Mouse (Mus musculus): Measurements from ENCODE around the gene Cish. TPM values are rescaled to one million over a fixed set of nuclear protein-coding genes. Genes with fewer than 3 reads are reported as not detected.

Cish gene
- 14.7 and 14.9 TPM in 2 replicates for polyA plus RNA-seq (2014; fragmentation: Nextera tagmentation; extraction: Ambion mirVana)

- Histone ChIP-seq H3K27ac (replicated peaks in 1 of 2; ENCODE audit: control insufficient read depth in 1 of 2, insufficient read depth in 1 of 2, low read depth in 2 of 2, low read length in 2 of 2) (peak within 1 kb of the TSS; percentile 79 to 87), H3K36me3 (ENCODE audit: control insufficient read depth, insufficient read depth, low read length) (peaks cover 12% of the 10 kb centered on the region), H3K4me1 (ENCODE audit: control insufficient read depth in 2 of 2, insufficient read depth in 2 of 2, low read length in 2 of 2) (peaks cover 18 to 36% of the 10 kb centered on the region in 2 experiments), H3K4me2 (ENCODE audit: low read length) (peak within 1 kb of the TSS; percentile 59), H3K27me3 (ENCODE audit: control insufficient read depth, insufficient read depth, low read length) (no peaks in the 10 kb centered on the region), H3K4me3 (ENCODE audit: control insufficient read depth in 1 of 2, insufficient read depth in 1 of 2, low read depth in 1 of 2, low read length in 2 of 2) (peak within 1 kb of the TSS; percentile 69 to 74), H3K9me3 (ENCODE audit: control insufficient read depth, low read length) (no peaks in the 10 kb centered on the region), H3K9ac (ENCODE audit: low read length) (peak within 1 kb of the TSS; percentile 82)
- no peak for ATAC-seq (ENCODE audit: insufficient number of reproducible peaks, insufficient read depth, low FRiP score, low read depth)
These were observed at the start of gene Cish for GRCm38 (mm10) chr9:107296016-107296040. Cish (plus strand) TSS chr9:107296026.

GRCm38 (mm10) chr9:107246170-107246569 lies 49.7 kb upstream of the Cish start:
- Histone ChIP-seq H3K4me1 (ENCODE audit: control insufficient read depth in 2 of 2, insufficient read depth in 2 of 2, low read length in 2 of 2) (no peaks in the 10 kb centered on the region), H3K27ac (replicated peaks in 1 of 2; ENCODE audit: control insufficient read depth in 1 of 2, insufficient read depth in 1 of 2, low read depth in 2 of 2, low read length in 2 of 2) (no peak overlapping the region), H3K9ac (ENCODE audit: low read length) (no peak overlapping the region), H3K27me3 (ENCODE audit: control insufficient read depth, insufficient read depth, low read length) (peaks cover 3% of the 10 kb centered on the region; the same call in 1 of the 2 replicates), H3K4me2 (ENCODE audit: low read length) (no peak overlapping the region), H3K36me3 (ENCODE audit: control insufficient read depth, insufficient read depth, low read length) (no peaks in the 10 kb centered on the region), H3K4me3 (ENCODE audit: control insufficient read depth in 1 of 2, insufficient read depth in 1 of 2, low read depth in 1 of 2, low read length in 2 of 2) (no peak overlapping the region), H3K9me3 (ENCODE audit: control insufficient read depth, low read length) (no peaks in the 10 kb centered on the region)
- ATAC-seq (ENCODE audit: insufficient number of reproducible peaks, insufficient read depth, low FRiP score, low read depth), result no peak
- WGBS, result 56% methylated on average over 4 of the region's 4 CpGs

GRCm38 (mm10) chr9:107249154-107249553 lies 46.7 kb upstream of the Cish start:
- peaks cover 3% of the 10 kb centered on the region; the same call in 1 of the 2 replicates for H3K27me3 ChIP-seq (ENCODE audit: control insufficient read depth, insufficient read depth, low read length)
- ATAC-seq (ENCODE audit: insufficient number of reproducible peaks, insufficient read depth, low FRiP score, low read depth), result no peak
- 67% methylated on average over 6 of the region's 6 CpGs for WGBS
- H3K27ac ChIP-seq (replicated peaks in 1 of 2; ENCODE audit: control insufficient read depth in 1 of 2, insufficient read depth in 1 of 2, low read depth in 2 of 2, low read length in 2 of 2), result no peak overlapping the region
- no peak overlapping the region for H3K4me3 ChIP-seq (ENCODE audit: control insufficient read depth in 1 of 2, insufficient read depth in 1 of 2, low read depth in 1 of 2, low read length in 2 of 2)
- no peak overlapping the region for H3K4me2 ChIP-seq (ENCODE audit: low read length)
- H3K36me3 ChIP-seq (ENCODE audit: control insufficient read depth, insufficient read depth, low read length), result no peaks in the 10 kb centered on the region
- no peak overlapping the region for H3K9ac ChIP-seq (ENCODE audit: low read length)
- H3K4me1 ChIP-seq (ENCODE audit: control insufficient read depth in 2 of 2, insufficient read depth in 2 of 2, low read length in 2 of 2), result peaks cover 5 to 8% of the 10 kb centered on the region in 2 experiments; a peak in 3 of 4 replicates
- H3K9me3 ChIP-seq (ENCODE audit: control insufficient read depth, low read length), result no peaks in the 10 kb centered on the region

GRCm38 (mm10) chr9:107250416-107251337 lies 45.1 kb upstream of the Cish start:
- 77% methylated on average over 14 of the region's 14 CpGs for WGBS
- Histone ChIP-seq H3K4me1 (ENCODE audit: control insufficient read depth in 2 of 2, insufficient read depth in 2 of 2, low read length in 2 of 2) (peaks cover 10 to 23% of the 10 kb centered on the region in 2 experiments), H3K36me3 (ENCODE audit: control insufficient read depth, insufficient read depth, low read length) (no peaks in the 10 kb centered on the region), H3K4me2 (ENCODE audit: low read length) (no peak overlapping the region), H3K27ac (replicated peaks in 1 of 2; ENCODE audit: control insufficient read depth in 1 of 2, insufficient read depth in 1 of 2, low read depth in 2 of 2, low read length in 2 of 2) (no peak overlapping the region), H3K27me3 (ENCODE audit: control insufficient read depth, insufficient read depth, low read length) (peaks cover 3% of the 10 kb centered on the region; the same call in 1 of the 2 replicates), H3K9ac (ENCODE audit: low read length) (no peak overlapping the region), H3K9me3 (ENCODE audit: control insufficient read depth, low read length) (no peaks in the 10 kb centered on the region), H3K4me3 (ENCODE audit: control insufficient read depth in 1 of 2, insufficient read depth in 1 of 2, low read depth in 1 of 2, low read length in 2 of 2) (no peak overlapping the region)
- ATAC-seq (ENCODE audit: insufficient number of reproducible peaks, insufficient read depth, low FRiP score, low read depth), result no peak

GRCm38 (mm10) chr9:107252164-107252563 lies 43.7 kb upstream of the Cish start:
- peaks cover 10 to 23% of the 10 kb centered on the region in 2 experiments for H3K4me1 ChIP-seq (ENCODE audit: control insufficient read depth in 2 of 2, insufficient read depth in 2 of 2, low read length in 2 of 2)
- H3K4me2 ChIP-seq (ENCODE audit: low read length), result peak overlapping the region; percentile 34; the same call in 1 of the 2 replicates
- no peak for ATAC-seq (ENCODE audit: insufficient number of reproducible peaks, insufficient read depth, low FRiP score, low read depth)
- no peaks in the 10 kb centered on the region for H3K36me3 ChIP-seq (ENCODE audit: control insufficient read depth, insufficient read depth, low read length)
- 8% methylated on average over 5 of the region's 5 CpGs for WGBS
- no peak overlapping the region; the same call in 1 of the 2 replicates for H3K9ac ChIP-seq (ENCODE audit: low read length)
- H3K27ac ChIP-seq (replicated peaks in 1 of 2; ENCODE audit: control insufficient read depth in 1 of 2, insufficient read depth in 1 of 2, low read depth in 2 of 2, low read length in 2 of 2), result no peak overlapping the region
- H3K27me3 ChIP-seq (ENCODE audit: control insufficient read depth, insufficient read depth, low read length), result no peaks in the 10 kb centered on the region
- no peak overlapping the region for H3K4me3 ChIP-seq (ENCODE audit: control insufficient read depth in 1 of 2, insufficient read depth in 1 of 2, low read depth in 1 of 2, low read length in 2 of 2)
- H3K9me3 ChIP-seq (ENCODE audit: control insufficient read depth, low read length), result no peaks in the 10 kb centered on the region

- peak; percentile 58 for ATAC-seq (ENCODE audit: insufficient number of reproducible peaks, insufficient read depth, low FRiP score, low read depth)
- H3K4me3 ChIP-seq (ENCODE audit: control insufficient read depth in 1 of 2, insufficient read depth in 1 of 2, low read depth in 1 of 2, low read length in 2 of 2), result peak overlapping the region in 1 of 2 experiments; percentile 6; a peak in 1 of 4 replicates
- 38% methylated on average over 12 of the region's 12 CpGs for WGBS
- H3K36me3 ChIP-seq (ENCODE audit: control insufficient read depth, insufficient read depth, low read length), result no peaks in the 10 kb centered on the region
- no peaks in the 10 kb centered on the region for H3K27me3 ChIP-seq (ENCODE audit: control insufficient read depth, insufficient read depth, low read length)
- H3K4me1 ChIP-seq (ENCODE audit: control insufficient read depth in 2 of 2, insufficient read depth in 2 of 2, low read length in 2 of 2), result peaks cover 18 to 29% of the 10 kb centered on the region in 2 experiments
- peak overlapping the region in 1 of 2 experiments; percentile 74; a peak in 2 of 4 replicates for H3K27ac ChIP-seq (replicated peaks in 1 of 2; ENCODE audit: control insufficient read depth in 1 of 2, insufficient read depth in 1 of 2, low read depth in 2 of 2, low read length in 2 of 2)
- H3K4me2 ChIP-seq (ENCODE audit: low read length), result peak overlapping the region; percentile 57
- no peaks in the 10 kb centered on the region for H3K9me3 ChIP-seq (ENCODE audit: control insufficient read depth, low read length)
- H3K9ac ChIP-seq (ENCODE audit: low read length), result 0 out of 2 replicates have a peak overlapping the region, but pooled peaks have one; percentile 38
These were observed 41.4 kb upstream of the Cish start for GRCm38 (mm10) chr9:107254476-107254875.

GRCm38 (mm10) chr9:107254925-107255324 lies 40.9 kb upstream of the Cish start:
- H3K9ac ChIP-seq (ENCODE audit: low read length), result 0 out of 2 replicates have a peak overlapping the region, but pooled peaks have one; percentile 38
- WGBS, result 60% methylated on average over 3 of the region's 3 CpGs
- no peak for ATAC-seq (ENCODE audit: insufficient number of reproducible peaks, insufficient read depth, low FRiP score, low read depth)
- peaks cover 22 to 34% of the 10 kb centered on the region in 2 experiments for H3K4me1 ChIP-seq (ENCODE audit: control insufficient read depth in 2 of 2, insufficient read depth in 2 of 2, low read length in 2 of 2)
- peak overlapping the region; percentile 57 for H3K4me2 ChIP-seq (ENCODE audit: low read length)
- no peaks in the 10 kb centered on the region for H3K27me3 ChIP-seq (ENCODE audit: control insufficient read depth, insufficient read depth, low read length)
- no peaks in the 10 kb centered on the region for H3K9me3 ChIP-seq (ENCODE audit: control insufficient read depth, low read length)
- no peak overlapping the region for H3K4me3 ChIP-seq (ENCODE audit: control insufficient read depth in 1 of 2, insufficient read depth in 1 of 2, low read depth in 1 of 2, low read length in 2 of 2)
- H3K27ac ChIP-seq (replicated peaks in 1 of 2; ENCODE audit: control insufficient read depth in 1 of 2, insufficient read depth in 1 of 2, low read depth in 2 of 2, low read length in 2 of 2), result peak overlapping the region in 1 of 2 experiments; percentile 74; a peak in 1 of 4 replicates
- no peaks in the 10 kb centered on the region for H3K36me3 ChIP-seq (ENCODE audit: control insufficient read depth, insufficient read depth, low read length)
